Mouse (Mus musculus) kidney, adult 9 months (tissue): ENCODE measurements around the gene Pcsk6.
"Not testable (repeated sequence)": the region's sequence is repeated elsewhere in the genome, so short reads cannot be mapped to it uniquely, and the experiment has no call there.

ENCODE experiments used
- DNase-seq: peaks from one replicate; pipeline ENCODE4 v3.0.0; 2022

Pcsk6 gene

GRCm38 (mm10) chr7:65884928-65885327 lies 23.4 kb downstream of the Pcsk6 start:
- DNase-seq = no peak

GRCm38 (mm10) chr7:65885819-65886218 lies 24.3 kb downstream of the Pcsk6 start:
- no peak for DNase-seq

- DNase-seq = no peak
Measured at GRCm38 (mm10) chr7:65891831-65892230, 30.3 kb downstream of the Pcsk6 start.

GRCm38 (mm10) chr7:65892264-65892828 lies 30.8 kb downstream of the Pcsk6 start:
- DNase-seq = no peak

GRCm38 (mm10) chr7:65893546-65893945 lies 32.0 kb downstream of the Pcsk6 start:
- no peak for DNase-seq

- DNase-seq = no peak
Measured at GRCm38 (mm10) chr7:65895262-65895661, 33.7 kb downstream of the Pcsk6 start.

GRCm38 (mm10) chr7:65901231-65901630 lies 39.7 kb downstream of the Pcsk6 start:
- DNase-seq = no peak

GRCm38 (mm10) chr7:65902471-65903180 lies 41.1 kb downstream of the Pcsk6 start:
- peak; percentile 33 for DNase-seq

- no peak for DNase-seq
Measured at GRCm38 (mm10) chr7:65903456-65903855, 41.9 kb downstream of the Pcsk6 start.

- no peak for DNase-seq
Measured at GRCm38 (mm10) chr7:65906528-65907272, 45.2 kb downstream of the Pcsk6 start.

GRCm38 (mm10) chr7:65909343-65910127 lies 48.0 kb downstream of the Pcsk6 start:
- DNase-seq = no peak

GRCm38 (mm10) chr7:65913088-65913610 lies 51.6 kb downstream of the Pcsk6 start:
- DNase-seq = no peak

GRCm38 (mm10) chr7:65914761-65915301 lies 53.3 kb downstream of the Pcsk6 start:
- DNase-seq = no peak

- no peak for DNase-seq
Measured at GRCm38 (mm10) chr7:65915821-65916220, 54.3 kb downstream of the Pcsk6 start.

- DNase-seq = no peak
Measured at GRCm38 (mm10) chr7:65916566-65916965, 55.0 kb downstream of the Pcsk6 start.

GRCm38 (mm10) chr7:65918431-65918830 lies 56.9 kb downstream of the Pcsk6 start:
- DNase-seq = no peak

- DNase-seq = no peak
Measured at GRCm38 (mm10) chr7:65929398-65929797, 67.9 kb downstream of the Pcsk6 start.

GRCm38 (mm10) chr7:65930478-65930877 lies 68.9 kb downstream of the Pcsk6 start:
- DNase-seq = peak; percentile 44

- not testable (repeated sequence) for DNase-seq
Measured at GRCm38 (mm10) chr7:65934238-65934970, 72.9 kb downstream of the Pcsk6 start.

GRCm38 (mm10) chr7:65935211-65935610 lies 73.7 kb downstream of the Pcsk6 start:
- no peak for DNase-seq

- DNase-seq = no peak
Measured at GRCm38 (mm10) chr7:65940988-65941387, 79.5 kb downstream of the Pcsk6 start.
